Mouse (Mus musculus) testis, adult 2 months (tissue): ENCODE results near the gene Gns.

Experiments
- CTCF ChIP-seq: fragments of 200-500 bp; IDR thresholded peaks from 2 replicates; pipeline ENCODE4 v1.5.1; 2012; ENCODE audit warnings: low read depth, mild to moderate bottlenecking, inconsistent platforms, low read length, moderate library complexity; ENCODE audit not compliant: control insufficient read depth, insufficient read depth, insufficient replicate concordance
- POLR2A ChIP-seq: fragments of 200-500 bp; IDR thresholded peaks from 2 replicates; pipeline ENCODE4 v1.6.1; 2012; ENCODE audit warnings: low read depth, mild to moderate bottlenecking, inconsistent platforms, low read length, moderate library complexity; ENCODE audit not compliant: control insufficient read depth

GRCm38 (mm10) chr10:121429581-121429980 is 64.7 kb downstream of the Gns start:
- TF ChIP-seq CTCF (no peak), POLR2A (no peak)
